Mouse (Mus musculus) MEL (cell line): ENCODE results near the gene Mpc1.
A peak's percentile ranks its signal among the peaks of the same experiment; 100 is the strongest.

Experiments used
- CHD2 ChIP-seq: IDR thresholded peaks from 2 replicates; pipeline ENCODE4 v1.6.1; 2011; ENCODE audit warnings: low read length, improper control_type of control experiment
- CTCF ChIP-seq, 3 experiments: IDR thresholded peaks in 2 of 3; conservative IDR thresholded peaks in 1 of 3; 2 replicates each; pipeline ENCODE4 v1.5.1; 2011 to 2012; ENCODE audit warnings: low read length in 3 of 3, low read depth in 2 of 3, mild to moderate bottlenecking in 2 of 3, improper control_type of control experiment in 1 of 3, inconsistent platforms in 1 of 3, mixed read lengths in 1 of 3, moderate library complexity in 1 of 3; ENCODE audit not compliant: control insufficient read depth in 1 of 3, insufficient read depth in 1 of 3, poor library complexity in 1 of 3, severe bottlenecking in 1 of 3
- EP300 ChIP-seq, 2 experiments: IDR thresholded peaks; 2 replicates each; pipeline ENCODE4 v1.6.1; 2011; ENCODE audit warnings: improper control_type of control experiment in 2 of 2, low read length in 2 of 2, low read depth in 1 of 2, mild to moderate bottlenecking in 1 of 2
- GATA1 ChIP-seq: IDR thresholded peaks from 2 replicates; pipeline ENCODE4 v1.6.1; 2011; ENCODE audit warnings: low read depth, low read length, improper control_type of control experiment
- MAX ChIP-seq: IDR thresholded peaks from 2 replicates; pipeline ENCODE4 v1.6.1; 2011; ENCODE audit warnings: low read length, improper control_type of control experiment
- POLR2A ChIP-seq, 2 experiments: IDR thresholded peaks; 2 replicates each; pipeline ENCODE4 v1.6.1; 2011 to 2012; ENCODE audit warnings: low read length in 2 of 2, mild to moderate bottlenecking in 2 of 2, control low read depth in 1 of 2, improper control_type of control experiment in 1 of 2, low read depth in 1 of 2, moderate library complexity in 1 of 2; ENCODE audit not compliant: control insufficient read depth in 1 of 2, insufficient read depth in 1 of 2, poor library complexity in 1 of 2
- POLR2AphosphoS2 ChIP-seq: IDR thresholded peaks from 2 replicates; pipeline ENCODE4 v1.6.1; 2011; ENCODE audit warnings: low read length, improper control_type of control experiment
- POLR2AphosphoS5 ChIP-seq: IDR thresholded peaks from 2 replicates; pipeline ENCODE4 v1.6.1; 2012; ENCODE audit warnings: low read depth, borderline replicate concordance, mild to moderate bottlenecking, inconsistent platforms, low read length, moderate library complexity, mixed read lengths
- RAD21 ChIP-seq: IDR thresholded peaks from 2 replicates; pipeline ENCODE4 v1.6.1; 2011; ENCODE audit warnings: mild to moderate bottlenecking, low read depth, low read length, improper control_type of control experiment
- TAL1 ChIP-seq: IDR thresholded peaks from 2 replicates; pipeline ENCODE4 v1.6.1; 2012; ENCODE audit warnings: mild to moderate bottlenecking, inconsistent platforms, low read length, moderate library complexity, mixed read lengths
- TCF12 ChIP-seq: IDR thresholded peaks from 2 replicates; pipeline ENCODE4 v1.6.1; 2014; ENCODE audit warnings: low read depth, mild to moderate bottlenecking, inconsistent platforms, low read length, improper control_type of control experiment, moderate library complexity
- USF2 ChIP-seq, 2 experiments: IDR thresholded peaks; 2 replicates each; pipeline ENCODE4 v1.6.1; 2011 to 2012; ENCODE audit warnings: improper control_type of control experiment in 2 of 2, low read length in 2 of 2, borderline replicate concordance in 1 of 2, inconsistent platforms in 1 of 2, low read depth in 1 of 2, mild to moderate bottlenecking in 1 of 2; ENCODE audit not compliant: insufficient read depth in 1 of 2
- ZC3H11A ChIP-seq: IDR thresholded peaks from 2 replicates; pipeline ENCODE4 v1.6.1; 2012; ENCODE audit warnings: low read depth, mild to moderate bottlenecking, inconsistent platforms, low read length, improper control_type of control experiment
- ZNF384 ChIP-seq: IDR thresholded peaks from 2 replicates; pipeline ENCODE4 v1.6.1; 2012; ENCODE audit warnings: low read depth, mild to moderate bottlenecking, inconsistent platforms, low read length, improper control_type of control experiment

GRCm38 (mm10) chr17:8282821-8283525, at the start of gene Mpc1:
- peak; percentile 47; the same call in 1 of the 2 replicates for TF ChIP-seq MAX
- peak in 1 of 2 experiments; percentile 52; a peak in 1 of 4 replicates for TF ChIP-seq POLR2A (IDR thresholded peaks at IDR 0.05; ENCODE audit: control insufficient read depth in 1 of 2, insufficient read depth in 1 of 2, low read depth in 1 of 2, low read length in 2 of 2, poor library complexity in 1 of 2)
- TF ChIP-seq CTCF (IDR thresholded peaks at IDR 0.05 in 2 of 3, conservative IDR thresholded peaks at IDR 0.05 in 1 of 3; ENCODE audit: control insufficient read depth in 1 of 3, insufficient read depth in 1 of 3, low read depth in 2 of 3, low read length in 3 of 3, poor library complexity in 1 of 3, severe bottlenecking in 1 of 3), result no peak
- no peak; a peak in 1 of 4 replicates for TF ChIP-seq EP300 (IDR thresholded peaks at IDR 0.05; ENCODE audit: low read depth in 1 of 2, low read length in 2 of 2)
- TF ChIP-seq POLR2AphosphoS5, result no peak
- no peak for TF ChIP-seq GATA1
- no peak for TF ChIP-seq ZC3H11A
- TF ChIP-seq TCF12, result no peak
- TF ChIP-seq CHD2, result no peak
- TF ChIP-seq POLR2AphosphoS2, result no peak
- TF ChIP-seq TAL1, result no peak
- TF ChIP-seq RAD21, result no peak
- no peak for TF ChIP-seq USF2 (IDR thresholded peaks at IDR 0.05; ENCODE audit: borderline replicate concordance in 1 of 2, insufficient read depth in 1 of 2, low read depth in 1 of 2, low read length in 2 of 2)
- no peak for TF ChIP-seq ZNF384
